Mouse (Mus musculus): ENCODE data around the gene Jag2.

Gene Jag2

DNA sequence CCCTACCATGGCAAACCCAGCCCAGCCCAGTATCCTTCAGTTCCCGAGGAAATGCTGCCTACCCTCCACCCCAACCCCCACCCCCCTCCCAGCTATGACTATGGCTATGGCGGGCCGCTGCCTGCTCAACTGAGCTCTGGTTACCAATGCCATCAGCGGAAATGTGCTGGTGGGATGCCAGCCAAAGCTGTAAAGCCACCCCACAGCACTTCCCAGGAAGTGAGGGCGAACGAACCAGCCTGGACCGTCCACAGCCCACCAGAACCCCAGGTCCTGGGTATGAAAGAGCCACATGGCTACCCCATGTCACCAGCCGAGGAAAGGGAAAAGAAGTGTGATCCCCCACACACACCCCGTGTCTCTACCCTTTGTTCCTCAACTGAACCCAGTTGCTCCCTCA is 11.1 kb upstream of the Jag2 start:
- no peak for DNase-seq

DNA sequence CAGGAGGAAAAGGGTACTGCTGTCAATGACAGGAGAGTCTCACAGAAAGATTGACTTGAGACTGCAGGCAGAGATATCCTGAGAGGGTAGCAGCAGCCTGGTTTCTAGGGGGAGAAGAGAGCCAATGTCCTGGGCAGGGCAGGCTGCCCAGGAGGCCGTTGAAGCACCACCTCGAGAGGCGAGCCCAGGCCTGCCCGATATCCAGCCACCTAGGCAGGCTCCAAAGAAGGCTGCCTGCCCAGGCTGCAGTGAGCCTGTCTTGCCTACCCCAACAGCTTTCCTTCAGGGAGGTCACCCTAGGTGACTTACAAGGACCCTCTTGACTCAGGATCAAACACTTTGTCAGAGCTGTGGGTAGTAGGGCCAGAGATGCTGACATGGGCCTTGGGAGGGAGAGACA is 10.7 kb upstream of the Jag2 start:
- no peak for DNase-seq

DNA sequence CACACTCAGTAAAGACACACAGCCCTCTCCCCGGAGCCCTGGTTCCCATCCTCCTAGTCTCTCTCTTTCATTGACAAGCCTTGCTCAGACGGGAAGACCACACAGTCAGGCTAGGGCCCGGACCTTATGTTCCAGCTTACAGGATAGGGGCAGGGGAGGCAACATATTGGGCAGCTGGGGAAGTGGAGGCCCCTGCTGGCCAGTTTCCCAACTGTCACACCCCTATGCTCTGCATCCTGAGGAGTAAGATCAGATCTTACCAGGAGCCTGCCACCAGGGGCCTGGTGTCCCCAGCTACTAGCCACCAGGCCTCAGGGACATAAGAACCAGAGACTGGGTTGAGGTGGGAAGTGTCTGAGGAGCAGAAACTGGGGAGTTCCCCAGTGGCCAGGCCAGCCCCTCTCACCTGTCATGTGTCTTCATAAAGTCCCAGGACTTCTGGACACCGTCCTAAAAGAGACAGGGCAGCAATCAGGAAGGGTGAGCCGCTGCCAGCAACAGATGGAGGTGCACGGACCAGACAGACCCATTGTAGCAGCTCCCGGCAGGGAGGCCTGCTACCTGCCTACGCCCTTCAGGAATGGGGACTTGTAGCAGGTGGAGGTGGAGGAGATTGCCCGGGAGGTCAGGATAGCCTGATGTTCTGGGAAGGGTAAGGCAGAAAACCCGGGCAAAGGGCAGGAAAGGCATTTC is 9.4 kb upstream of the Jag2 start:
- DNase-seq, result peak; percentile 45

DNA sequence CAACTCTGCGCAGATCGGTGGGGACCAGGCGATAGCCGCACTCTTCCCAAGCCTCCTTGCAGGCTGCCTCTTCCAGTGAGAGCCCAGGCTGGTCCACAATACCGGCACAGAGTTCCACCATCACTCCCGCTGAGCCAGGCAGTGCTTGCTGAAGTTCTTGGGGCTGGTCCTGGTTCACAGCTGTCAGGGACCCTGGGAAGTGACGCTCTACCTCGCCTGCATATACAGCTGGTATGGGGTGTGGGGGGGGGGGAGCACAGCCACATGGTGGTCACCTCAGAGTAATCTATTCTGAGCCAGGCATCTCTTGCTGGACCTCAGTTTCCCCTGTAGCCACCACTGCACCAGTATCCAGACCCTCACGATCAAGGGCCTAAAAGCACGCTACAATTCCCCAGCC is 8.8 kb upstream of the Jag2 start:
- no peak for DNase-seq

DNA sequence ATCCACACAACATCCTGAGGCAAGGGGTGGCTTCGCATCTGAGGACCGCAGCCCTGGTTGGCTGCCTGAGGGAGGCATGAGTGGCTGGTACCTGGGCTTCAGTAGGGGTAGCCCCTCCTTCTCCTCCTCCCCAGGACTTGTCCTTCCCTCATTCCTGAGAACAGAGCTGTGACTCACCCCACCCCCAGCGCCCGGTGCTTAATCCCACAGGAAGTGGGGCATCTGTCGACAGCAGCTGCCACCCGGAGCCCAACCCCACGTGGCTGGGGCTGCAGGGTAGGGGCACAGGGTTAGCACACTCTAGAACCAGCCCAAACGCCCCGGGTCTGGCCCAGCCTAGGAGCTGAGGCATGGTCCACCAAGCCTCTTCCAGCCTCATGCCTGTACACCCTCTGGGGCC is 8.3 kb upstream of the Jag2 start:
- peak; percentile 50 for DNase-seq

DNA sequence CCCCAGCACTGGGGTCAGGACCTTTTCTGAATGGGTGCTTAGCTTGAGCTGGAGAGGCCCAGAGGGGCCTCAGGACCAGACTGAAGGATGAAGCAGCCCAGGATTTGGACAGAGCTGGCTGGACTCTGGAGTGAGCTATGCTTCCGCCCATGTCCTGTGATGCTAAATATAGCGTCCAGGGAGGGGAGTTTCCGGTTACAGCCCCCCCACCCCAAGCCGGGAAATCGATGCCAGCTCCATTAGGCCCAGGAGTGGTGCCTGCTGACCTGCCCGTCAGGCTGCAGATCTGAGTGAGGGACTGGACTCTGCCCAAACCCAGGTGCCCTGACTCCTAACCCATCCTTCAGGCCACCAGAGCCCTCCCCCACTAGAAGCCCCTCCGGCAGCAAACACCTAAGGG is 3.1 kb upstream of the Jag2 start:
- DNase-seq, result no peak

DNA sequence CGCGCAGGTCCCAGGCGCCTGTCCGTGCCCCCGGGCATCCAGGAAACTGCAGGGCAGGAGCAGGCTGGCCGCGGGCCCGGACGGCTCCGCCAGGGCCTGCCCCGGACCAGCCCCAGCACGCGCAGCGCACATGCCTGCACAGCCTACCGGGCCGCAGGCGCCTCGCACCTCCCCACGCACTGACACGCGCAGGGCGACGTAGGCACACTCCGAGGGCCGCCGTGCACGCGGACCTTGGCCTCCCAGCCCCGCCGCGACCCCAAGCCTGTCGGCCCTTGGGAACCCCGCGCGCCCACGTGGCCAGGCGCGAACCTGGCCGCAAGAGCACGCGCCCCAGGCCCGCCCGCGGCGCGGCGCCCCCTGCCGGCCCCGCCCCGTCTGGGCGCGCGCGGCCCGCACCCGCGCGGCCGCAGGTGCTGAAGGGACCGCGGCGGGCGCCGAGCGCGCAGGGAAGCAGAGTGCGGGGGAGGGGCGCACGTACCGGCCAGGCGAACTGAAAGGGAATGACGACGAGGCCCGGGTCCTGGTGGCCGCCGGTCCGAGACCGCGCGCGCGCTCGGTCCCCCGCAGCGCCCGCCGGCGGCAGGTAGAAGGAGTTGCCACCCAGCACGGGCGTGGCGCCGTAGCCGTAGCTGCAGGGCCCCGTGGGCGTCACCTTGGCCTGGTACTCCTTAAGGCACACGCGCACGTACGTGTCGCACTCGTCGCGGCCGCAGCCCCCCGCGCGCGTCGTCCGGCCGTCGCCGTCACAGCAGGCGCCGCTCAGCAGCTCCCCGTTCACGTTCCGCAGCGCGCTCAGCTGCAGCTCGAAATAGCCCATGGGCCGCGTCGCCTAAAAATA is 955 bp downstream of the Jag2 start:
- DNase-seq, result peak; percentile 47

DNA sequence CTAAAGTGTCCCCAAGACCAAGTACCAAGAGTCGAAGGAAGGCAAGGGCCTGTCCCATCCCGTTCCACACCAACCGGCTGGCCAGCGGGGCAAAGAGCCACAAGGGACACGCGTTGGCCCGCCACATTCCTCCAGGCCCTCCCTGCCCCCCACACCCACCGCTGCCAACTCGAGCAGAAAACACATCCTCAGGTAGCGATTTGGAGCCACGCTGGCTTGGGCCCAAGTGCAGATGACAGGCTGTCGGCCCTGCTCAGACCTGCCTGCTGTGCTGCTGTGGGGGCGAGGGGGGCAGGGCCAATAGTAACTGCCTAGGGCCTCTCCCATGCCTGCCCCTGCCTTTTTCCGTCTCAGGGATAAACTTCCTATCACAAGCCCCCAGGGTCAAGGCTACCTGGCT is 2.3 kb downstream of the Jag2 start:
- no peak for DNase-seq

DNA sequence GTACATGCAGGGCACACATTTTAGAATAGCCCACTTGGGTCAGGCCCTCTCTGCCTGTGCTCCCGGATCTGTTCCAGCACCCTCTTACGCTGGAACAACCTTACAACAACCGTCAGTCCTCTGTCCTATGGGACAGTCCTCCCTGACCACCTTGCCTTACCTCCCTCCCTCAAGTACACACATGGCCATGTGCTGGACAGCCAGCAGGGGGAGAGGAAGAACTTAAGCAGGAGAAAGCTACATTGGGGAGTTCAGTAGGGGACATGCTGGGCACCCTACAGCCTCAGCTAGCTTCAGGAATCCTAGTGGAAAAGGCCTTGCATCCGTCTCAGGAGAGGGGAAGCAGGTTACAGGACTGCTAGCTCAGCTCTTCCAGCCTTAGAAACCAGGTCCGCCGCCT is 3.6 kb downstream of the Jag2 start:
- no peak for DNase-seq

DNA sequence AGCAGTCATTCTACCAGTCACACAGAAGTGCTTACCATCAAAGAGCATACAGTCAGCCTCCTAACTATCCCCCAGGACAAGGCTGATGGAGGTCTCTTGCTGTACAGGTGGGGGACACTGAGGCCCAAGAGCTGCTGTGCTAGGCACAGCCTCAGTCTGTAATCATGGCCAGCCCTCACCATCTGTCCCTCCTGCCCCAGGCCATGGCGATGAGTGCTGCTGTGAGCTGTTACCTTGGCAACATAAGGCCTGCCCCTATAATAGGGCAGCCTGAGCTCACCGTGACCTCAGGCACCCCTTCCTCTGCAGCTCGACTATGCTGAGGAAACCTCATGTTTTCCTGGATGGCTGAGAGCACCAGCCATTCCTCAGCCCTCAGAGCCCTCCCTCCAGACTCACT is 7.0 kb downstream of the Jag2 start:
- DNase-seq, result no peak

DNA sequence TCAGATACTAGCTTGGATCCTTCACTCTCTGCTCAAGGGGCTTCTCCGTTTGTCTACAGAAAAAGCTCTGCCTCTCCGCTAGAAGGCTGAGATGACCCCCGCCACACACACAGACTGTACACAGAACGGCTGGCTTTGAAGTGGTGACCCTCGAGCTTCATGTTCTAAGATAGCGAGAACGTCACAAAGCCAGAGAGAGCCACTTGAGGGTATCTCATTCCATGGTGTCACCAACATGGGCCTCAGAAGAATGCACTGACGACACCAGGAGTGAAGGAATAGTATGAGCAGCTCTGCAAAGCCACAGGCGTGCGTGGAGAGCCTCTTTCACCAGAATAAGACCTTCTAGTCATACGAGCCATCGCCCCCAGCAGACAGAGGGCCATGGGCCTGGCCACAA is 8.1 kb downstream of the Jag2 start:
- no peak for DNase-seq

DNA sequence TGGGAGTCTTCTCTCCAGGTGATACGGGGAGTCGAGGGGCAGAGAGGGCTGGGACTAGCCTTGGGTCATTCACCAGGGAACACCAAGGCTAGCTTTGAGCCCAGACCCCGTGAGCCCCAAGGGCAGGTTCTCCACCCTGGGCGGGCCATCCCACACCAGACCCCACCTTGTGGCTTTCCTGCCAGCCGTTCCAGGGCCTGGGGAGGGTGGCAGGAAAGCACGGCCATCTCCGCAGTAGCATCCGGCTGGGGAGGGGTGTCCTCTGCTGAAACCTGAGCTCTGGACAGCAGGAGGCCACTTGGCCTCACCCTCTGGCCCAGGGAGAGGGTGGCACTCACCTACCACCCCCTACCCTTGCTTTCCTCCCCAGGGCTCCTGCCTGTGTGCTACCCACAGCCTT is 11.7 kb downstream of the Jag2 start:
- no peak for DNase-seq

DNA sequence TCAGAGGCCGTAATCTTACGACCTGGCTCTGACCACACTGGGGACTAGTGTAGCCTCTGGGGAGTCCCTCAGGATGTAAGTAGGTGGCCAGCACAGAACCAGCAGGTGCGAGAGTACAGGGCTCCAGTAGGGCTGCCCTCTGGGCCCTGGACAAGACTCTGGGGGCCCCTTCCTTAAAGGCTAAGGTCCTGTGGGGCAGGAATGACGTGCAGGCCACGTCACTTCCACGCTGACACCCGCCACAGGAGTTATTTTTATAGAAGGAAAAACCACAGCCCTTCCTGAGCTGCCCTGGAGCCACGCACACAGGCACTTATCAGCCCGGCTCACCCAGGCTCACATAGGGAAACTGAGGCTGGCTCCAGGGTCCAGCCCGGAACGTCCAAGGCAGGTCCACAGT is 12.1 kb downstream of the Jag2 start:
- DNase-seq, result no peak

DNA sequence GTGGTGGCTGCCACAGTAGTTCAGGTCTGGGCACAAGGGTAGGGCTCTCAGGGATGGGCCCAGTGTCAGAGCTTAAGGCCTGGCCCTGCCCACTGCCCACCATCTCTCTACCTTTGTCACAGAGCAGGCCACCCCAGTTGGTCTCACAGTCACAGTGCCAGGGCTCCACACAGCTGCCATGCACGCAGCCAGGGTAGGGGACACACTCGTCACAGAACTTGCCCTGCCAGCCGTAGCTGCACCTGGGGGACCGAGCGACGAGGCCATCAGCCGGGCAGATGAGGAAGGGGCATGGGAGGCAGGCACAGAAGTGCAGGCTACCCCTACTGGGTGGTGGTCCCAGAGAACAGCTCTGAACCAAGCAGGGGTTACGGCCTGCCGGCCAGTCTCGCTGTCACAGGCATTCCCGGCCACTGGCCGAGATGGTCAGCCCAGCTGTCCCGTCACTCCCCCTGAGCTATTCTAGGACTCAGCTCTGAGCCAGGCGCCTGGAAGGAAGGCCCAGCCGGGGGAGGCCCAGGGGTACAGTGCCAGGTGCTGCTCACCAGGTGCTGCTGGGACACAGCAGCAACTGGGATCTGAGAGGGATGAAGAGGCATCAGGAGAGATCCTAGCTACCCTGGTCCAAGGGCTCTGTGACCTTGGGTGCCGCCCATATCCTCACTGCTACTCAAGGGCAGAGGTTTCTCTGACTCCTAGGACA is 12.7 kb downstream of the Jag2 start:
- no peak for DNase-seq

DNA sequence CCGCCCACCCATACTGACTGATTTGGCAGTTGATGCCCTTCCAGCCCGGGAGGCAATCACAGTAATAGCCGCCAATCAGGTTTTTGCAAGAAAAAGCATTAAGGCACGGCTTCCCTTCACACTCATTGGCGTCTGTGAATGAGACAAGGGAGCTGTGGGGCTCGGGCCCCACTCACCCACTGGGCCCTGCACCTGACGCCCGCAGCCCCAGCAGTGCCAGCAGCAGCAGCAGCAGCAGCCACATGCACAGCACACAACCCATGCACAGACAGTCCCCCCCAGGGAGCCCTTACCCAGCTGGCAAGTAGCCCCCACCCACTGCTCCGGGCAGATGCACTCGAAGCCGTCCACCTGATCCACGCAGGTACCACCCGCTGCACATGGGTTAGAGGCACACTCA is 14.0 kb downstream of the Jag2 start:
- no peak for DNase-seq

DNA sequence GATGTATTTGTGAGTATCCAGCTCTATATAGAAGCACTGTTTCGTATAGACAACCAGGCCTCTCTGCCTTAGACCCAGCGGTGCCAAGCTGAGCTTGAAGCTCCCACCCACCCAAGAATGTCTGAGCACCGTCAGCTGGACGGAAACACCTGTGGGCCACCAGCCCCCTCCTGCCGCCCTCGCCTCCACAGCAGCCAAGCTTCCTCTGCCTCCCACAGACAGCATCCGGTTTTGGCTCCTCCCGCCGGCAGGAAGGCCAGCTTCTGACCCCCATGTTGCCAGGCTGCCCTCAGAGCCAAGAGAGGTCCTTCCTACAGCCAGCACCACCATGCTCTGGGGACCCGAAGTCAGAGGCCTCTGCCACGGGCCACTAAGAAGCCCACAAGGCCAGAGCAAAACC is 15.0 kb downstream of the Jag2 start:
- DNase-seq, result peak; percentile 69

DNA sequence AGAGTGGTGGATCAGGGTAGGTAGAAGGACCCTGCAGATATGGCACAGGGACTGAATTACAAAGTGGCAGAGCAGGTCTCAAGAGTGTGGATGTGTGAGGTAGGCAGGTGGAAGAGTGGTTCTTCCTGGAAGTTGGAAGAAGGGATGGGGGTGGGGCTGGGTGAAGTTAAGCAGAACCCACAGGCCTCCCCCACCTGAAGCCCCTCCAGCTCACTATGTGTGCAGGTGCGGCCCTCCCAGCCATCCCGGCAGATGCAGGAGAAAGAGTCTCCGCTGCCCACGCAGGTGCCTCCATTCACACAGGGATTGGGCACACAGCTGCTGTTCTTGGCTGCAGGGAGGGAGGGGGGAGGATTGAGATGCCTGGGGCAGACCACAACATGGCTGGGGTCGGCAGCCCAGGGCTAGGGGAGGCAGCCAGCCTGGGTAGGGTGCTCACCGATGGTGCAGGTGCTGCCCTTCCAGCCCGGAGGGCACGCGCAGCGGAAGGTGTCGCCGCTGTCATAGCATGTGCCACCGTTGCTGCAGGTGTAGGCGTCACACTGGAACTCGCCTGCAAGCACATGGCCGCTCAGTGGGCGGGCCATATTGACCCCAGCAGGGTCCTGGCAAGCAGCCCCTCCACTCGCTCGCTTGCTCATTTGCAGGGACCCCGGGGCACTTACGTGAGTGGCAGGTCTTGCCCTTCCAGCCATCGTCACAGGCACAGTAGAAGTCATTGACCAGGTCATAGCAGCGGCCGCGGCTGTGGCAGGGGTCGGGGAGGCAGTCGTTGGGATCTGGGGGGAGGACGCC is 16.4 kb downstream of the Jag2 start:
- DNase-seq, result peak; percentile 44

DNA sequence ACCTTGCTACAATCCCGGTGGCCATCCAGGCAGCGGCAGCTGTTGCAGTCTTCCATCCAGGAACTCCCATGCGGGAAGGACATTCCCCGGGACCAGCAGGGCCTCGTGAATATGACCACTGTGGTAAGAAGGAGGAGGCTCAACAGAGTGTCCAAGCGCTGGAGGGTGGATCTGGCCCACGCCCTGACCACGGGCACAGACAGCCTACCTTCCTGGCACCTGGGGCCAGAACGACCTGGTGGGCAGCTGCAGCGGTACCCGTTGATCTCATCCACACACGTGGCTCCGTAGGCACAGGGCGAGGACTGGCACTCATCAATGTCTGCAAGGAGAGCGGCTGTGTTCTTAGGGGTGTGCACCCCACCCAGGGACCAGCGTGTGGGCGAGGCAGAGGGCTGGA is 17.9 kb downstream of the Jag2 start:
- DNase-seq, result no peak

DNA sequence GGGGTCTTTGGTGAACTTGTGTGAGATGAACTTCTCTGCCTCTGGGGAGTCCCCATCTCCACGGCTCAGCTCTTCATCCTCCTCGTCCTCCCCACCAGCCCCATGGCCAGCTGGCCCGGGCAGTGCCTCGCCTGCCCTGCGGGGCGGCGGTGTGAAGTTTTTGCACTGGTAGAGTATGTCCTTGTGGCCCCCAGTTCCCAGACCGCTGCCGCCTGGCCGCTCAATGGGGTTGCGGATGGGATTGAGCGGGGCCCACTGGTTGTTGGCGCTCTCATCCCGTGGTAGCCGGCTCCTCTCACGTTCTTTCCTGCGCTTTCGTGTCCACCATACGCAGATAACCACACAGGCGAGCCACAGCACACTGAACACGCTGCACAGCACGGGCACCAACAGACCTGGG is 20.6 kb downstream of the Jag2 start:
- DNase-seq, result no peak

DNA sequence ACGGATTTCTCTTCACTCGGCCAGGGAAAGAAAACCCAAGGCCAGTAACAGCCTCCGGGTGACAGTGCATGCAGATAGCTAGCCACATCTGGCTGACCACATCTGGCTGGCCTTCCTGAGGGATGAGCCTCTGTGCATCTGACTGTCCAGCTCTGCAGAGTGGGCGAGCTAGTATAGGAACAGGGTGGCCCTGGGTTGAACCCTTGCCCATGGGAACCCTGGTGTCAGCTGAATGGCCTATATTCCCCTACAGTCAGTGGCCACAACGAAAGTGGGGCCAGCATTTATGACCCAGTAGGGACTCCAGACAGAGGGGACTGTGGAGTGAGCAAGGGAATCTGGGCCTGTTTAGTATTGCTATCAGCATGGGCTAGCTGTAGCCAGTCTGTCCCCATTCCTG is 24.6 kb downstream of the Jag2 start:
- DNase-seq, result no peak

DNA sequence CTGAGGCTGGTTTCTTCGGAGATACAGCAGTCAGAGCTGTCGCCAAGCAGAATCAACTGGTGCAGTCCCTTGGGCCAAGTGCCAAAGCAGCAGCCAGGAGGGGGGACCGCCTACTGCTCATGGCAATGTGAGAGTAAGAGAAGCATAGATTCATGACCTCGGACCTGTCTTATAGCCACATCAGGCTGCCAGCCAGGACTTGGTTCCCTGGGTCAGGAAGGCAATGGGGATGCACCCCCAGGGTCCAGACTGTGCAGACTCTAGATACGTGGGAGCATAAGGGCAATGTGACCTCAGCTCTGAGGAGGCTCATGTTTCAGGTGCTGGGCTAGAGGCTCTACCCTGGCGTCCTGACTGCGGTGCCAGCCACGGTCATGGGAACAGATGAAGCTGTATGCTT is 25.6 kb downstream of the Jag2 start:
- no peak for DNase-seq

DNA sequence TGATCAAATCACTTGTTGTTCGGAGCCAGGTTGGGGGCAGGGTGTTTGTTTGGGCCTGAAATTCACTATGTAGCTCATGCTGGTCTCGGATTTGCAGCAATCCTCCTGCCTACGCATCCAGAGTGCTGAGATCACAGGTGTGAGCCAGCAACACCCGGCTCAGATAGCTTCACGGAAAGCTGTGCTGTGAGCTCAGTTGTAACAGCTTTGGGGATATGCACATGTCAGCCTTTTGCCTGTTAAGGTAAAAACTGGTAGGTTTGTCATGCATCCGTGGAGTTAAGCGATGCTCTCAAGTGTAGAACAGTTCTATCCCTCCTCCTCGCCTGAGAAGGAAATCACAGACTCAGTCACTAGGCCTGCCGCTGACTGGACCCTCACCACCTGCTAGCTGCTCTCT is 28.9 kb downstream of the Jag2 start:
- DNase-seq, result no peak

DNA sequence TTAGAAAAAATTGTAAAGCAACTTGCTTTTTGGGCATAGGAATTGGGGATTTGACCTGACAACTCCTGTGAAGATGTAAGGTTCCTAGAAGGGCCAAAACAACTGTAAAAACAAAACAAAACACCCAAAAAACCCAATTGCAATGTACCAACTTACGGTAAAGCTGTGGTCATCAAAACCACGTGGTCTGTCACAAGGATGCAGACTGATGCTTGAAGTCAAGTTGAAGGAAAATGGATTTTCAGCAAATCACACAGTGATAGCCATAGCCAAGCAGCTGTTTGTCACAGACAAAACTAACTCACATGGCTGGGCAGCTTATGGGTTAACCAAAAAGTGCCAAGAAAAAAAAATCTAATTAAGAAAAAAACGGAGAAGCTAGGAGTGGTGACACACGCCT is 30.6 kb downstream of the Jag2 start:
- no peak for DNase-seq
